Mouse (Mus musculus) embryonic fibroblast, embryonic 13.5 days (primary cell): ENCODE data around the gene Tbc1d14. TPM values are rescaled to one million over a fixed set of nuclear protein-coding genes. Genes with fewer than 3 reads are reported as not detected.
A peak's percentile ranks its signal among the peaks of the same experiment; 100 is the strongest.

Source experiments
- H3K27ac ChIP-seq: 2 replicates; pipeline ENCODE4 v1.5.1; 2012; ENCODE audit warnings: low read length, control low read depth, inconsistent platforms; ENCODE audit not compliant: insufficient read depth
- H3K4me1 ChIP-seq: 2 replicates; pipeline ENCODE4 v1.6.1; 2011; ENCODE audit warnings: low read length; ENCODE audit not compliant: control insufficient read depth, insufficient read depth
- H3K4me3 ChIP-seq: 2 replicates; pipeline ENCODE4 v1.5.1; 2011; ENCODE audit warnings: mild to moderate bottlenecking, control low read depth, low read length; ENCODE audit not compliant: insufficient read depth
- CTCF ChIP-seq: IDR thresholded peaks from 2 replicates; pipeline ENCODE4 v1.5.1; 2011; ENCODE audit warnings: mild to moderate bottlenecking, control low read depth, low read length, moderate library complexity, borderline replicate concordance; ENCODE audit not compliant: insufficient read depth
- POLR2A ChIP-seq: IDR thresholded peaks from 2 replicates; pipeline ENCODE4 v1.6.1; 2011; ENCODE audit warnings: low read depth, mild to moderate bottlenecking, control low read depth, low read length, moderate library complexity
- polyA plus RNA-seq: library from polyadenylated mRNA; stranded (reverse); fragments of >200 nt; gene quantifications from 2 replicates; pipeline ENCODE4 v1.2.4, GENCODE M21; 2011; ENCODE audit warnings: low read depth; ENCODE audit not compliant: missing spikeins, insufficient read length

The Tbc1d14 gene
- polyA plus RNA-seq, 1 experiment, result 26.1 TPM

- Histone ChIP-seq H3K4me1 (peaks cover 12% of the 10 kb centered on the region), H3K27ac (no peak overlapping the region; the same call in 1 of the 2 replicates), H3K4me3 (no peak overlapping the region)
- TF ChIP-seq POLR2A (no peak), CTCF (no peak)
Measured at GRCm38 (mm10) chr5:36460712-36461111, 132.4 kb downstream of the Tbc1d14 start.

- H3K4me3 ChIP-seq, result no peak overlapping the region
- no peak overlapping the region for H3K27ac ChIP-seq
- peaks cover 12% of the 10 kb centered on the region for H3K4me1 ChIP-seq
- peak; percentile 47; the same call in 1 of the 2 replicates for TF ChIP-seq CTCF
- TF ChIP-seq POLR2A, result no peak
Measured at GRCm38 (mm10) chr5:36458926-36459325, 134.2 kb downstream of the Tbc1d14 start.

- H3K4me1 ChIP-seq, result peaks cover 12% of the 10 kb centered on the region
- TF ChIP-seq CTCF (no peak), POLR2A (no peak)
- no peak overlapping the region for H3K4me3 ChIP-seq
- peak overlapping the region; percentile 21; the same call in 1 of the 2 replicates for H3K27ac ChIP-seq
Measured at GRCm38 (mm10) chr5:36457706-36458105, 135.4 kb downstream of the Tbc1d14 start.

- TF ChIP-seq POLR2A (no peak), CTCF (no peak)
- Histone ChIP-seq H3K27ac (no peak overlapping the region), H3K4me1 (no peaks in the 10 kb centered on the region; the same call in 1 of the 2 replicates), H3K4me3 (no peak overlapping the region)
Measured at GRCm38 (mm10) chr5:36452821-36453220, 140.3 kb downstream of the Tbc1d14 start.

GRCm38 (mm10) chr5:36451872-36452389 is 141.1 kb downstream of the Tbc1d14 start:
- no peaks in the 10 kb centered on the region for H3K4me1 ChIP-seq
- TF ChIP-seq POLR2A (no peak), CTCF (no peak)
- H3K4me3 ChIP-seq, result no peak overlapping the region
- no peak overlapping the region for H3K27ac ChIP-seq

GRCm38 (mm10) chr5:36451119-36451518 is 142.0 kb downstream of the Tbc1d14 start:
- Histone ChIP-seq H3K27ac (no peak overlapping the region), H3K4me3 (no peak overlapping the region), H3K4me1 (no peaks in the 10 kb centered on the region)
- TF ChIP-seq POLR2A (no peak), CTCF (no peak)

GRCm38 (mm10) chr5:36449710-36450358 is 143.2 kb downstream of the Tbc1d14 start:
- H3K27ac ChIP-seq, result no peak overlapping the region
- no peaks in the 10 kb centered on the region for H3K4me1 ChIP-seq
- TF ChIP-seq CTCF (no peak), POLR2A (no peak)
- H3K4me3 ChIP-seq, result no peak overlapping the region

- TF ChIP-seq CTCF (no peak), POLR2A (no peak)
- Histone ChIP-seq H3K27ac (no peak overlapping the region), H3K4me1 (no peaks in the 10 kb centered on the region), H3K4me3 (no peak overlapping the region)
Measured at GRCm38 (mm10) chr5:36447872-36448271, 145.2 kb downstream of the Tbc1d14 start.

GRCm38 (mm10) chr5:36446166-36446890 is 146.7 kb downstream of the Tbc1d14 start:
- Histone ChIP-seq H3K27ac (no peak overlapping the region), H3K4me3 (no peak overlapping the region), H3K4me1 (no peaks in the 10 kb centered on the region)
- TF ChIP-seq CTCF (no peak), POLR2A (no peak)

GRCm38 (mm10) chr5:36445028-36445427 is 148.0 kb downstream of the Tbc1d14 start:
- Histone ChIP-seq H3K27ac (no peak overlapping the region), H3K4me1 (no peaks in the 10 kb centered on the region), H3K4me3 (no peak overlapping the region)
- no peak for TF ChIP-seq CTCF
- no peak for TF ChIP-seq POLR2A

GRCm38 (mm10) chr5:36444611-36445010 is 148.5 kb downstream of the Tbc1d14 start:
- Histone ChIP-seq H3K27ac (no peak overlapping the region), H3K4me3 (no peak overlapping the region), H3K4me1 (no peaks in the 10 kb centered on the region)
- TF ChIP-seq POLR2A (no peak), CTCF (no peak)
